Mouse (Mus musculus): Measurements from ENCODE around the gene Shc2. TPM values are rescaled to one million over a fixed set of nuclear protein-coding genes. Genes with fewer than 3 reads are reported as not detected.

The Shc2 gene
- polyA plus RNA-seq, 1 experiment from 2014 or later: 9.1 TPM

DNA sequence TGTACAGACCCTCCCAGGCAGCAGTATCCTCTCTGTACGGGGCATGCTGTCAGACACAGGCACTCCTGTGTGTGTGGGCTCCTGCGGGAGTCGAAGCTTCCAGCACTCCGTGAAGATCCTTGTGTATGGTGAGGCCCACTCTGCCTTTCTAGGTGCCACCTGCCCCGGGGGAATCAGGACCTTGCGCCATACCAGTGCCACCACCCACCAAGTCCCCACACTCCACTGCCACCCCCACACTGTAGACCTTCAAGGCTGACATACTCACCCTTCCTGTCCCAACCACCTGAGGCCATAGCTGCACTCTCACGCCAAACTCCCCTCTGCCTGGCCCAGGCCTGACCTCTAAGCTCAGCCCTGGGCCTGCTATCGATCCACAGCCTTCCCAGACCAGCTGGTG is 27.3 kb upstream of the Shc2 start:
- Histone ChIP-seq H3K9me3 (no peaks in the 10 kb centered on the region), H3K36me3 (no peaks in the 10 kb centered on the region), H3K4me3 (replicated peaks) (peak overlapping the region; percentile 13; the same call in 1 of the 2 replicates), H3K27me3 (replicated peaks) (no peaks in the 10 kb centered on the region), H3K9ac (no peak overlapping the region), H3K4me2 (peak overlapping the region; percentile 8; the same call in 1 of the 2 replicates), H3K4me1 (peaks cover 5% of the 10 kb centered on the region), H3K27ac (no peak overlapping the region)
- WGBS: 77% methylated on average over 8 of the region's 8 CpGs
- peak; percentile 11; the same call in 1 of the 2 replicates for ATAC-seq (ENCODE audit: insufficient read depth, low FRiP score, low read depth)

GRCm38 (mm10) chr10:79664131-79664665 is 26.5 kb upstream of the Shc2 start, which contains the start of gene Madcam1:
Gene Madcam1, plus strand, starts transcription at chr10:79664559.
- Histone ChIP-seq H3K9ac (no peak within 1 kb of the TSS), H3K36me3 (no peaks in the 10 kb centered on the region), H3K4me1 (0 out of 2 replicates have a peak, but pooled peaks cover 4% of the 10 kb centered on the region), H3K4me3 (replicated peaks) (peak within 1 kb of the TSS; percentile 13; the same call in 1 of the 2 replicates), H3K27me3 (replicated peaks) (no peaks in the 10 kb centered on the region), H3K4me2 (peak within 1 kb of the TSS; percentile 8), H3K27ac (no peak within 1 kb of the TSS), H3K9me3 (no peaks in the 10 kb centered on the region)
- 12% methylated on average over 13 of the region's 13 CpGs for WGBS
- ATAC-seq (ENCODE audit: insufficient read depth, low FRiP score, low read depth): no peak

GRCm38 (mm10) chr10:79661861-79662260 is 24.1 kb upstream of the Shc2 start:
- Histone ChIP-seq H3K4me1 (0 out of 2 replicates have a peak, but pooled peaks cover 4% of the 10 kb centered on the region), H3K4me3 (replicated peaks) (no peak overlapping the region), H3K36me3 (no peaks in the 10 kb centered on the region), H3K27ac (no peak overlapping the region), H3K9ac (no peak overlapping the region), H3K4me2 (no peak overlapping the region), H3K27me3 (replicated peaks) (no peaks in the 10 kb centered on the region), H3K9me3 (no peaks in the 10 kb centered on the region)
- no peak for ATAC-seq (ENCODE audit: insufficient read depth, low FRiP score, low read depth)
- WGBS: 39% methylated on average over 3 of the region's 3 CpGs

GRCm38 (mm10) chr10:79660298-79660697 is 22.6 kb upstream of the Shc2 start:
- 83% methylated on average over 2 of the region's 2 CpGs for WGBS

DNA sequence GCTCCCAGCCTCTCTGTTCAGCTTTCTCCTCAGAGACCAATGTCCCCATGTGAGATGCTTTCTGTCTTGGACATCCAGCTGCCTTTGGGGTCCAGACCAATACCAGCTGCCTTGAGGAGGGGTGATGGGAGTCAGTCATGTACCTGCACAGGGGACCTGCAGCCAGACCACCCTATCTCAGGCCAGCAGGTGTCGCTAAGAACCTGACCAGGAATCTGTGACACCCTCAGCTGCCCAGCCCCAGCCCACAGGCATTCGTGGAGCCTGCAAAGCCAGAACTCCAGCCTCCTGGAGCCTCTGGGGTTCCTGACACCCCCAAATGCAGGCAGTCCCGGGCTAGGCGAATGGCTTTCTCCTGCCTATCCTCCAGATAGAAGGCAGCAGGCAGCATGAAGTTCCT is 21.1 kb upstream of the Shc2 start:
- Histone ChIP-seq H3K9me3 (no peaks in the 10 kb centered on the region), H3K4me2 (no peak overlapping the region), H3K36me3 (no peaks in the 10 kb centered on the region), H3K27me3 (replicated peaks) (no peaks in the 10 kb centered on the region), H3K27ac (no peak overlapping the region), H3K4me1 (no peaks in the 10 kb centered on the region), H3K9ac (no peak overlapping the region), H3K4me3 (replicated peaks) (no peak overlapping the region)
- no peak for ATAC-seq (ENCODE audit: insufficient read depth, low FRiP score, low read depth)
- whole genome bisulfite sequencing: 20% methylated on average over 4 of the region's 4 CpGs

More at GRCm38 (mm10) chr10:79660298-79660697, 22.6 kb upstream of the Shc2 start:
- no peak for ATAC-seq (ENCODE audit: insufficient read depth, low FRiP score, low read depth)
- H3K36me3 ChIP-seq: no peaks in the 10 kb centered on the region
- H3K4me1 ChIP-seq: 0 out of 2 replicates have a peak, but pooled peaks cover 4% of the 10 kb centered on the region
- no peaks in the 10 kb centered on the region for H3K27me3 ChIP-seq (replicated peaks)
- H3K27ac ChIP-seq: no peak overlapping the region
- H3K9ac ChIP-seq: no peak overlapping the region
- no peak overlapping the region for H3K4me3 ChIP-seq (replicated peaks)
- no peak overlapping the region for H3K4me2 ChIP-seq
- H3K9me3 ChIP-seq: no peaks in the 10 kb centered on the region

- 40% methylated on average over 1 of the region's 1 CpGs for WGBS
- no peaks in the 10 kb centered on the region for H3K4me1 ChIP-seq
- no peak overlapping the region for H3K4me3 ChIP-seq (replicated peaks)
- H3K27ac ChIP-seq: no peak overlapping the region
- no peak for ATAC-seq (ENCODE audit: insufficient read depth, low FRiP score, low read depth)
- no peak overlapping the region for H3K4me2 ChIP-seq
- H3K27me3 ChIP-seq (replicated peaks): peaks cover 8% of the 10 kb centered on the region; the same call in 1 of the 2 replicates
- H3K9me3 ChIP-seq: no peaks in the 10 kb centered on the region
- no peak overlapping the region for H3K9ac ChIP-seq
- no peaks in the 10 kb centered on the region for H3K36me3 ChIP-seq
Measured at GRCm38 (mm10) chr10:79654946-79655395, 17.3 kb upstream of the Shc2 start.

- no peak overlapping the region for H3K4me3 ChIP-seq (replicated peaks)
- WGBS: 83% methylated on average over 7 of the region's 7 CpGs
- H3K27me3 ChIP-seq (replicated peaks): peaks cover 8% of the 10 kb centered on the region; the same call in 1 of the 2 replicates
- no peaks in the 10 kb centered on the region for H3K36me3 ChIP-seq
- no peaks in the 10 kb centered on the region for H3K4me1 ChIP-seq
- ATAC-seq (ENCODE audit: insufficient read depth, low FRiP score, low read depth): no peak
- no peaks in the 10 kb centered on the region for H3K9me3 ChIP-seq
- H3K4me2 ChIP-seq: no peak overlapping the region
- no peak overlapping the region for H3K27ac ChIP-seq
- no peak overlapping the region for H3K9ac ChIP-seq
Measured at GRCm38 (mm10) chr10:79652789-79653188, 15.1 kb upstream of the Shc2 start.

DNA sequence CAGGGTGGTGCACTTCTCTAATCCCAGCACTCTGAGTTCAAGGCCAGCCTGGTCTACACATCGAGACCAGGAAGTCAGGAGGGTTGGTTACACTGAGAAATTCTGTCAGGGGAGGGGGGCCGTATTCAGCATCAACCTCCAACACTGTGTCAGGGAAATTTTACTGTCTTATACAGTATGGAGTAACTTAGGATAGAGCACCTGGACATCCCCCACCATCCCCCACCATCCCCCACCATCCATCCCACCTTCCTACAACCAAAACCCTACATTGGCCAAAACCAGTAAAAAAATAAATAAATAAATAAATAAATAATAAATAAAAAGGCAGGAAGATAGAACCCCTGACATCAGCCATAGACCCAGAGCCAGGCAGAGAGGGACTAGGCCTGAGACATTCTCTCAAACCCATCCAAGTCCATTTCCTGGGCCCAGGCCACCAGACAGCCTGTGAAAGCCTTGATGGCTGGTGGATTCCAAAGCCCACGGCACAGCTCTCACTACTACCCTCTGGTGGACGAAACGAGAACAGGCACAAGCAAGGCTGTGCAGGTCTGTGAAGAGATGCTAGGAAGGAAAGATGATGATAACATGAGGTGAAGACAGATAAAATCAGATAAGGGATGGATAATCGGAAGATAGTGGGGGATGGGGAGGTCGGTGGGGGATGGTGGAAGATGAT is 11.5 kb upstream of the Shc2 start:
- no peak for ATAC-seq (ENCODE audit: insufficient read depth, low FRiP score, low read depth)
- WGBS: 24% methylated on average over 7 of the region's 7 CpGs
- H3K4me3 ChIP-seq (replicated peaks): no peak overlapping the region
- no peak overlapping the region for H3K27ac ChIP-seq
- H3K9me3 ChIP-seq: no peaks in the 10 kb centered on the region
- H3K4me2 ChIP-seq: no peak overlapping the region
- peaks cover 8% of the 10 kb centered on the region; the same call in 1 of the 2 replicates for H3K27me3 ChIP-seq (replicated peaks)
- H3K4me1 ChIP-seq: no peaks in the 10 kb centered on the region
- no peak overlapping the region for H3K9ac ChIP-seq
- no peaks in the 10 kb centered on the region for H3K36me3 ChIP-seq

DNA sequence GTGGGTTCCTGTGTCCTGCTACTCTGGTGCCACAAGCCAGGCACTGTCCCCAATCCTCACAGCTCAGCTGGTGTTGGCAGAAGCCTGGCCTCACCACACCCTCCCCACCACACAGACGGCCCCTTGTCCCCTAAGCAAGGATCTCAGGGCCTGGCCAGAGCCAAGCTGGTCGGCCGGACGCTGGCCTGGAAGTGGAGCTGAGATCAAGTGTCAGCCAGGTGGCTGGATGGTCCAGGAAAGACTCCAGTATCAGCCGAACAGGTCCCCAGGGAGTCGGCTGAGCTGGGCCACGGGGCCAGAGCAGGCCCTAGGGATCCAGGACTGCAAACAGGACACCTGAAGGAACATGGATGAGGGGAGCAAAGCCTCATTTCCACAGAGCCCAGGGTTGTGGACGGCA is 8.0 kb upstream of the Shc2 start, which contains the start of gene Odf3l2:
Gene Odf3l2, minus strand, starts transcription at position 28 of the 400 bp plus-strand sequence.
- Histone ChIP-seq H3K9me3 (no peaks in the 10 kb centered on the region), H3K36me3 (no peaks in the 10 kb centered on the region), H3K27me3 (replicated peaks) (no peaks in the 10 kb centered on the region), H3K9ac (no peak within 1 kb of the TSS), H3K4me3 (replicated peaks) (no peak within 1 kb of the TSS), H3K4me2 (no peak within 1 kb of the TSS), H3K4me1 (no peaks in the 10 kb centered on the region), H3K27ac (no peak within 1 kb of the TSS)
- ATAC-seq (ENCODE audit: insufficient read depth, low FRiP score, low read depth): no peak
- WGBS: 71% methylated on average over 8 of the region's 8 CpGs

- no peaks in the 10 kb centered on the region for H3K9me3 ChIP-seq
- H3K4me1 ChIP-seq: peaks cover 11% of the 10 kb centered on the region
- ATAC-seq (ENCODE audit: insufficient read depth, low FRiP score, low read depth): peak; percentile 20; the same call in 1 of the 2 replicates
- peak overlapping the region; percentile 92 for H3K4me2 ChIP-seq
- peak overlapping the region; percentile 67 for H3K4me3 ChIP-seq (replicated peaks)
- WGBS: 10% methylated on average over 23 of the region's 23 CpGs
- no peaks in the 10 kb centered on the region for H3K36me3 ChIP-seq
- H3K27me3 ChIP-seq (replicated peaks): peaks cover 26% of the 10 kb centered on the region; the same call in 1 of the 2 replicates
- H3K9ac ChIP-seq: no peak overlapping the region
- H3K27ac ChIP-seq: no peak overlapping the region
Measured at GRCm38 (mm10) chr10:79638486-79639204, 927 bp upstream of the Shc2 start.

DNA sequence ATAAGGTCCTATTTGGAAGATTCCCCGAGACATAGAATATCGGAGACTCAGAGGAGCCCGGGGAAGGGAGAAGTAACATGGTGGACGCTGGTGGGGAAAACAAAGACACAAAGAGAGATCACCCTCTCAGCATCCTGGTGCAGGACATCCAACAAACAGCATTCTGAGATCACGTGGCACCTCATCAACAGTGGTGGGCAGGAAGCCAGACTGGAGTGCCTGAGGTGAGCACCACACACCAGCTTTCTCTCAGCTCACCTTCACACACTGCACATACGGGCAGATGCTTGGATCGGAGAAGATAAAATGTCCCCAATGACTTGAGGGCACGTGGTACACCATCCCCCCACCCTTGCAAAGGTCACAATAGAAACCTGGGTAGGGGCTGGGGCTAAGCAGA is 1.4 kb downstream of the Shc2 start:
- Histone ChIP-seq H3K9ac (no peak overlapping the region), H3K27me3 (replicated peaks) (peaks cover 26% of the 10 kb centered on the region; the same call in 1 of the 2 replicates), H3K36me3 (no peaks in the 10 kb centered on the region), H3K9me3 (no peaks in the 10 kb centered on the region), H3K27ac (no peak overlapping the region), H3K4me2 (peak overlapping the region; percentile 92; the same call in 1 of the 2 replicates), H3K4me3 (replicated peaks) (no peak overlapping the region), H3K4me1 (peaks cover 11% of the 10 kb centered on the region)
- 86% methylated on average over 8 of the region's 8 CpGs for WGBS
- no peak for ATAC-seq (ENCODE audit: insufficient read depth, low FRiP score, low read depth)

All from stomach, embryonic 15.5 days (tissue).